Mouse (Mus musculus): ENCODE measurements around the gene Fmo3.

Gene Fmo3

DNA sequence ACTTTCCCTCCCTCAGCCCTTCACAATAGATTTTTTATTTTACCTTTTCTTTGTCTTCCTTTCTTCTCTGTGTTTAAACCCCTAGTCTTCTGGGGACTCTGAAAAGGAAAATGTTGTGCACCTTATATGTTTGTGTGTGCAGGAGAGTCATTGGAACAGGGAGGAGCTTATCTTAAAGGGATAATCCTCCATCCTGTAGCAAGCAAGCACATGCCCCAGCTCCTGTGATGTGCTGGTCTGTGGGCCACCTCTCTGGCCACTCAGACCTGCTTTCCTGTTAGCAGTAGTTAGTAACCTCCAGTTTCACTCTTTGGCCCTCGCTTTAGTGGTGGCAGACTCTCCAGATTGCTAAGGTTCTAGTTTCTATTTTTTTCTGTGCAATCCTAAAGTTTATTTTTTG is at the start of gene Fmo3:
Gene Fmo3, minus strand, starts transcription at position 101 of the 400 bp plus-strand sequence.
- DNase-seq (ENCODE audit: low spot score in 2 of 2) = no peak

- no peak for DNase-seq (ENCODE audit: low spot score in 2 of 2)
Observed at GRCm38 (mm10) chr1:163023075-163023474, 38.7 kb upstream of the Fmo3 start.

DNA sequence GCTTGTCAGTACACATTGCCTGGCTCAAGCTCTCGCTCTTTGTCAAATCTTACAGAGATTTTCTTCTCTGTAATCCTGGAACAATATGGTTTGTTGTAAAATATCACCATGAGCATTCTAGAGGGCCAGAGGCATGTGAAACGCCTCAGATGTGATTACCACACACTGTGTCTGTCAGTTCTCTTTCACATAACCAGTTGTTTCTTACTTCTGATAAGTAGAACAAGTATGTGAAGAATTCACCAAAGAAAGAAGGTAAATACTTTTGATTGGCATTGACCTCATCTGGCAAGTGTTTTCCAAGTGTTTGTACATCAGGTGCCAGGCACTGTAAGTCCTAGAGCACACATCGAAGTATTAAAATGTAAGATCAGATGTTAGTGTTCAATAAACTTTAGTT is 24.9 kb upstream of the Fmo3 start:
- no peak for DNase-seq (ENCODE audit: low spot score in 2 of 2)

- DNase-seq (ENCODE audit: low spot score in 2 of 2) = no peak
Observed at GRCm38 (mm10) chr1:163003496-163003895, 19.2 kb upstream of the Fmo3 start.

DNA sequence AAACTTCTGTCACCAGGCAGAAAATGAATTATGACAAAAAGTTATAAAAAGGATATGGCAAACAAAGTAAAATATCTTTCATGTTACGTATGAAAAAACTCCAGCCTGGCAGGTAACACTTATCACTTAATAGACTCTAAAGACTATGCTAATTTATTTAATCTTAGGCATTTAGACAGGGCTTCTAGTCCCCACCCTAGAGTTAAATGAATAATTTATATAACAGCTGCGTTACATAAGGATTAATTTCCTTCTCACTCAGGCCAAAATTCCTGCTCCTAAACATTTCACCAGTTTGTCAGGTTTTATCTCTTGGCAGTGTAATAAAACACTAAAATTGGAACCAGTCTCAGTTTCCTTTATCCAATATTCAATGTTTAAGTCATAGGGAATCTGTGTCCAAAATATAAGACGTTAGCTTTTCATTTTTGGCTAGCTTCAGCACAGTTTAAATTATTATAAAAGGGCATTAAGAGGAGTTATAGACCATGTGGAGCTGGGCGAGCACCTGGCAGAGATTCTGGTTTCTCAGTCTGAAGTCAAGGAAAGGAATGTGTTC is 17.0 kb upstream of the Fmo3 start:
- no peak for DNase-seq (ENCODE audit: low spot score in 2 of 2)

- DNase-seq (ENCODE audit: low spot score in 2 of 2) = no peak
Observed at GRCm38 (mm10) chr1:162987546-162987945, 3.2 kb upstream of the Fmo3 start.

DNA sequence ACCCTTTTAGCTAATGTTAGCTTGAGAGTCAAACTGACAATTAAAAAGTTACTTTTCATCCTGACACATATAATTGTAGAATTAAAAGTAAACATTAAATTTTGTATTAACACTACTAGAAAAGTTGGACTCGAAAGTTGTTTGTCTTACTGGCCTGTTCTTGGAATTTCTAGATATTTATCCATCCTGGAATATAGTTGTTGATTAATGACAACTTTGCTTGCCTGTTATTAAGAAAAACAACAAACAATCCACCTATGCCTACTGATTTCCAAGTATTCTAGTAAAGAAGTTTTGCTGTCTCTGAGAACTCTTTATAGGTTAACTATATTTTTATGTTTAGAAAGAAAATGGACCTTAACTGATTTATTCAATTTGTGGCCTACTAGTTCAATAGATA is 2.4 kb upstream of the Fmo3 start:
- DNase-seq (ENCODE audit: low spot score in 2 of 2) = no peak

DNA sequence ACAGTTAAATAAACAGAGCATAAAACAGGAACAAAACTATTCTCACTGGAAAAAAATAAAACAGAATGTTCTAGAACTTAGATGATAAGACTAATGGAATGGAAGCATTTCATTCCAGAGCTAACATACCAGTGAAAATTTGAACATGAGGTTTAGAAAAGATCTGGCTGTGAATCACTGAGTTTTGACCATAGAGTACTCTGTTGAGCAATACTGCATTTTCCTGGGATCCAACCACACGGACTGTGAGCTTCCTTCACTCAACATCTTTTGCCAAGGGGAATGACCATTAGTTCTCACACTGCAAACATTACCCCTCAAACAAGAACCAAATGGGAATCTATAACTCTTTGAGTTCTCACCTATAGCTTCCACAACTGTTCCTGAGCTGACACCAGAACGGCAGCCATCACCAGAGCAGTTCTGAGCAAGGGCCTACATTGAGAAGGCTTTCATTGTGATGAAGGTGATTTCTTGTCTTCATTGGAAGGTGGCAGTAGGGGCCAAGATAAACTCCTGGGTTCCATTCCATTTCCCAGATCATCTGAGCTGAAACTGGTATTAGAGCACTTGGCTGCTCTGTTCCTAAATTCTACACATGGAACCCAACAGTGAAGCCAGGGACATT is 1.9 kb upstream of the Fmo3 start:
- no peak for DNase-seq (ENCODE audit: low spot score in 2 of 2)

- DNase-seq (ENCODE audit: low spot score in 2 of 2) = no peak
Observed at GRCm38 (mm10) chr1:162963556-162963955, 20.8 kb downstream of the Fmo3 start.

- no peak for DNase-seq (ENCODE audit: low spot score in 2 of 2)
Observed at GRCm38 (mm10) chr1:162957422-162957821, 26.9 kb downstream of the Fmo3 start.

DNA sequence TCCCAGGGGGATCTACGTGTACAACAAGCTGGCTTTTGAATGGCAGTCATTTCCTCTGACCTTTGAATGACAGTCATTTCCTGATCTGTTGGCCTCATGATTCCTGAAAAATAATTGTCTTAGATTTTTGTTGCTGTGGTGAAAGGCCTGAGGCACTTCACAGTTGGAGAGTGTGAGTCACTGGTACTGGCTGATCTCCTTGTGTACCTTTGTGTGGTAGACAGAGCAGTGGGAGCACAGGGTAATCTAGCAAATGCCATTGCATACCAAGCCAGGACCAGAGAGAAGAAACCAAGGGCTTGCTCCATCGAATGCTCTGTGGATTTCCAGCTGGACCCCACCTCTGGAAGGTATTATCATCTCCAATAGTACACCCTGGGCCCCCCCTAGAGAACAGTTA is 31.2 kb downstream of the Fmo3 start:
- DNase-seq (ENCODE audit: low spot score in 2 of 2) = no peak

DNA sequence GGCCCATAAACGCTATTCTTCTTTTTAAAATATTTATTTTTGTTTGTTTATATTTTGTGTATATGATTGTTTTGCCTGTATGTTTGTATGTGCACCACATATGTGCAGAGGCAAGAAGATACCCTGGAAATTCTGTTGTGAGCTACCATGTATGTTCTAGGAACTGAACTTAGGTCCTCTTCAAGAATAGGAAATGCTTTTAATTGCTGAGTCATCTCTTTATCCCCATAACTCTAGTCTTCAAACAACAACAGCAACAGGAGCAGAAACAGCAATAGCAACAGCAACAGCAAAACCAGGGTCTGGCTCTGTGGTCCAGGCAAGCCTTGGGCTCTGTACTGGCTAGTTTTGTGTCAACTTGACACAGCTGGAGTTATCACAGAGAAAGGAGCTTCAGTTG is 34.6 kb downstream of the Fmo3 start:
- DNase-seq (ENCODE audit: low spot score in 2 of 2) = no peak

DNA sequence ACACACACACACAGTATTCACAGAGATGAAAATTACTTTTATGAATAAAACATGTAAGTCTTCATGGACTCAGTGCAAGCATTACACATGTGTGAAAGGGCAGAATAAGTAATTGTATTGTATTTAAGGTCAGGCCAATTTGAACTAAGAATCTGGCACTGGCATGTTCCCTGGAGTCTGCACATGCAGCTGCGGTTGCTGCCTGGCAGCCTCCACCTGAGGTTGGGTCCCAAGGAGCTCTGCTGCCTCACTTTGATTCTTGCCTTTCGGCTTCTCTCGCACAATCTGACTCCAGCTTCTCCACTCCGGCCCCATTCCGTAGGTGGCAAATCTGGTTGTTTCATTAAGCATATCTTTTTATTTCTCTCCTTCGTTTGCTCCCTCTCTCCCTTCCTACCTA is 36.4 kb downstream of the Fmo3 start:
- no peak for DNase-seq (ENCODE audit: low spot score in 2 of 2)

- DNase-seq (ENCODE audit: low spot score in 2 of 2) = no peak
Observed at GRCm38 (mm10) chr1:162946837-162947558, 37.3 kb downstream of the Fmo3 start.

GRCm38 (mm10) chr1:162943700-162944099 is 40.6 kb downstream of the Fmo3 start:
- no peak for DNase-seq (ENCODE audit: low spot score in 2 of 2)

GRCm38 (mm10) chr1:162938696-162939351 is 45.5 kb downstream of the Fmo3 start:
- no peak for DNase-seq (ENCODE audit: low spot score in 2 of 2)

- DNase-seq (ENCODE audit: low spot score in 2 of 2) = no peak
Observed at GRCm38 (mm10) chr1:162937970-162938695, 46.2 kb downstream of the Fmo3 start.

DNA sequence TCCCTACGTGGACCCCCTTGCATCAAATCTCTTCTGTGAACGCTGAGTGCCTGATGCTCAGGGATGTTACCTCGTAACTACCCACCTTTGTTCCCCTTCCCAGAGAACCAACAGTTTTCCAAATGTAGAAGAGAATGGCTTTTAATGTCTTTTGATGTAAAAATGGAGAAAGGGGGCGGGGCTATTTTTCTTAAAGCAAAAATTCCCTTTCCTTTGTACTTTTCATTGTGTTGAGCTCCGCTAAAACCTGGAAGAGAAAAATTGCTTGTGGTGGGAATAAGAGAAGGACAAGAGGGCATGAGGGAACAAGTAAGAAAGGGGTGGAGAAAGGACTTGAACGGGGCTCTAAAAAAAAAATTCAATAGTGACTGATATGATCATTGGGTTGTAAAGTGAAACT is 46.9 kb downstream of the Fmo3 start, which contains the start of gene Fmo6:
Gene Fmo6, minus strand, starts transcription at position 101 of the 400 bp plus-strand sequence.
- no peak for DNase-seq (ENCODE audit: low spot score in 2 of 2)

DNA sequence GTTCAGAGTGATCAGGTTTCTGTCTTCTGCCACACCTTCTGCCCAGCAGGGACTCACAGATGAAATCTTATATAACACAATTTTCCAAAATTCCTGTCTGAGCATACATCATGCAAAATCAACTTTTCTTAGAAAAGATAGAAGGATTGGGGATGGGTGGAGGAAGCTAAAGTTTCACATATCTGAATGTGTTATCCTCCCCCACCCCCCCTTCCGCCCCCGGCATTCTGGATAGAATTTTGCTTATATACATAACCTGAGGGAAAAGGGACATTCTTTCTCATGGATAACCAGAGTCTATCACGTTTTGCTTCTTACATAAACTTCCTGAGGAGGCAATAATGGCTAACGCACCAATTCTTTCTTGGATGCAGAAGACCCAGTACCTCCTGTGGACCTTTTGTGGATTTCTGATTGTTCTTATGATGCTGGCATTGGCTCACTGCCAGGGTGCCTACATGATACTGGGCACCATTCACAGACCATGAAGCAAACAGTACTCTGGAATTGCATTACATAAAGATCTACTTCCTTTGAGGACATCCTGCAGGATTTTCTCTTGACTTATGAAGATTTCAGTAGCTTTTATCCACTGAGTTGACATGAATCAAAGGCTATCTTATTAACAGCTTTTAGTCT is 49.8 kb downstream of the Fmo3 start:
- DNase-seq (ENCODE audit: low spot score in 2 of 2) = no peak

GRCm38 (mm10) chr1:162932386-162932785 is 51.9 kb downstream of the Fmo3 start:
- no peak for DNase-seq (ENCODE audit: low spot score in 2 of 2)

DNA sequence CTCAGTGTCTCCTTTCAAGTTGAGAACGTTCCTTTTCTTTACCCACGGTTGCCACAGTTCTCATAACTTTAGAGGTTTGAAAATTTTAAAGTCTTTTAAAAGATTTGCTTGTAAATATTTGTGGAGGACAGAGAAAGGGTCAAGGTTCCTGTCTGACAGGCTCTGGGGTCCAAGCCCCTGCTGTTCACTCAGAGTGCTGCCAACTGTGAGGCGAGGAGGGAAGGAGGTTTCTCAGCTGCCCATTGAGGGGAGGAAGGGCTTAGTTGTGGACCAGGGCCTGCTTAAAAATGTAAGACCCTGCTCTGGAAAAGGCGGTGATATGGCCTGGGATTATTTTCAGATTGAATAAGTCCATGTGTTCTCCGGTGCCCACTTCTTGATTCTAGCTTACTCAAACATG is 52.4 kb downstream of the Fmo3 start:
- DNase-seq (ENCODE audit: low spot score in 2 of 2) = no peak
